Mouse (Mus musculus): ENCODE measurements around the gene Mfsd11.

The Mfsd11 gene

DNA sequence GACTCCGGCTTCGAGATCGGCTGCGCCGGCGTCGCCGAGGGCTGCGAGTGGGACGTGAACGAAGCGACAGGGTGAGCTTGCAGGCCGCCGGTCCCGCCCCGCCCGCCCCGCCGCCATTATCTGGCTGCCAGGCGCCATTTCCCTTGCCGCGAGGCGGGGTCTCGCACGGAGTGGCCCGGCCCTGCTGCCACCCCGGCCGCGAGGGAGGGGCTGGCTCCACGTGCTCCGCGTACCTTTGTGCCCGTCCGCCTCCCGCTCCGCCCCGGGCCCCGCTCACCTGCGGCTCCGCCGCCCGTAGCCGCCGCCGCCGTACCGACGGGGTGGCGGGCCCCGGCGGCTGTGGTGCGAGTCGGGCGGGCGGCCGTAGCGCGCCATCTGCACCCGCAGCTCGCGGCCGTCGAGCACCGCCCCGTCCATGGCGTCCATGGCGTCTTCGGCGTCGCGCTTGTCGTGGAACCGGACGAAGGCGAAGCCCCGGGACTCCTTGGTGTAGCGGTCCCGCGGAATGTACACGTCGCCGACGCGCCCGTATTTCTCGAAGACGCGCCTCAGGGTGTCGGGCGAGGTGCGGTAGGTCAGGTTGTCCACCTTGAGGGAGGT, at the start of gene Mfsd11:
Mfsd11 (plus strand) TSS at position 150 of the 600 bp plus-strand sequence.
- DNase-seq (ENCODE audit: low spot score in 2 of 2), result peak; percentile 45 to 76

GRCm38 (mm10) chr11:116802709-116803108, 49.5 kb upstream of the Mfsd11 start:
- no peak for DNase-seq (ENCODE audit: low spot score in 2 of 2)

GRCm38 (mm10) chr11:116806136-116807071, 45.8 kb upstream of the Mfsd11 start:
- no peak for DNase-seq (ENCODE audit: low spot score in 2 of 2)

- DNase-seq (ENCODE audit: low spot score in 2 of 2), result no peak
Measured at GRCm38 (mm10) chr11:116807116-116807515, 45.1 kb upstream of the Mfsd11 start.

DNA sequence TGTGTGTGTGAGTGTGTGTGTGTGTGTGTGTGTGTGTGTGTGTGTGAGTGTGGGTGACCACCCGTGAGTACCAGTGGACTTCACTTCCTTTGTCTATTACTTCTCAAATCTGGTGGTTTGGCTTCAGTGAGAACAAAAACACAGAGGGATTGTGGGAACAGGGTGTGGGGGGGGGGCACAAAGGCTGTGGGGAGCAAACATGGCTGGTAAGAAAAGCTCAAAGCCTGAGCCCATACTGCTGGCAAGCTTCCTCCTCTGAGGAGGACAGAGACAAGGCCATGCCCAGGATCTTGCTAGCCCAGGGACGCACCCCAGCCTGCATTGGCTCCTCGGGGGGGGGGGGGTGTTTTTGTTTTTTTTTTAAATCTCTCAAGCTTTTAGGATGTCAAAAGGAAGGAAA, 44.7 kb upstream of the Mfsd11 start:
- DNase-seq (ENCODE audit: low spot score in 2 of 2), result no peak

DNA sequence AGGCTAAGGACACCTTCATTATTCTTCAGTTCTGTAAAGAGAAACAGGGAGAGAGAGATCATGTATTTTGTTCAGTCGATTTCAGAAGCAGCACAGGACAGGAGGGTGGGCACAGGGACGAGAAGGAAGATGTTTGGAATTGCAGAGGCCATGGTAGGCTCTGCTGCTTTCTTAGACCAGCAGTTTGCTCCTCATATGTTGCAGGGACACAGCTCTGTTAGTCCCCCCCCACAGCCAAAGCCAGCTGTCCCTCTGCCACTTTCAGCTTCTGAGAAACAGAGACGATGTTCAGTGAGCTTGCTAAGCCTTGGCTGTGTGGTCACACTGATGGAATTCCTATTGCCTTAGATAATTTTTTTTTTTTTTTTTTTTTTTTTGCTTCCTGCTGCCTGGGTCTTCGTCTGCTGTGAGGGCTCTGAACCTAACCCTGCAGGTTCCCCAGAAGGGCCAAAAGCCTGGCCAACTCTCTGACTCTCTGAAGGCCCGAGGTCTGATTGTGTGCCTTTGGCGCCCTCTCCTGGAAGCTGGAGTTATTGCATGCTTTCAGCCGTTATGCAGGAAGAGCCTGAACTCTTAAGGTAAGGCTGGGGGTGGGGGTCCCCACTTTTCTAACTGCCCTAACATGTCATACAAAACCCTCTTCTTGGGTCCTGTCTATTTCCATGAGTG, 44.2 kb upstream of the Mfsd11 start:
- DNase-seq (ENCODE audit: low spot score in 2 of 2), result peak; percentile 84 to 91

- no peak for DNase-seq (ENCODE audit: low spot score in 2 of 2)
Measured at GRCm38 (mm10) chr11:116808811-116809395, 43.3 kb upstream of the Mfsd11 start.

GRCm38 (mm10) chr11:116809520-116809919, 42.7 kb upstream of the Mfsd11 start:
- DNase-seq (ENCODE audit: low spot score in 2 of 2), result no peak

- peak in 1 of 2 experiments; percentile 17 for DNase-seq (ENCODE audit: low spot score in 2 of 2)
Measured at GRCm38 (mm10) chr11:116810528-116810927, 41.7 kb upstream of the Mfsd11 start.

DNA sequence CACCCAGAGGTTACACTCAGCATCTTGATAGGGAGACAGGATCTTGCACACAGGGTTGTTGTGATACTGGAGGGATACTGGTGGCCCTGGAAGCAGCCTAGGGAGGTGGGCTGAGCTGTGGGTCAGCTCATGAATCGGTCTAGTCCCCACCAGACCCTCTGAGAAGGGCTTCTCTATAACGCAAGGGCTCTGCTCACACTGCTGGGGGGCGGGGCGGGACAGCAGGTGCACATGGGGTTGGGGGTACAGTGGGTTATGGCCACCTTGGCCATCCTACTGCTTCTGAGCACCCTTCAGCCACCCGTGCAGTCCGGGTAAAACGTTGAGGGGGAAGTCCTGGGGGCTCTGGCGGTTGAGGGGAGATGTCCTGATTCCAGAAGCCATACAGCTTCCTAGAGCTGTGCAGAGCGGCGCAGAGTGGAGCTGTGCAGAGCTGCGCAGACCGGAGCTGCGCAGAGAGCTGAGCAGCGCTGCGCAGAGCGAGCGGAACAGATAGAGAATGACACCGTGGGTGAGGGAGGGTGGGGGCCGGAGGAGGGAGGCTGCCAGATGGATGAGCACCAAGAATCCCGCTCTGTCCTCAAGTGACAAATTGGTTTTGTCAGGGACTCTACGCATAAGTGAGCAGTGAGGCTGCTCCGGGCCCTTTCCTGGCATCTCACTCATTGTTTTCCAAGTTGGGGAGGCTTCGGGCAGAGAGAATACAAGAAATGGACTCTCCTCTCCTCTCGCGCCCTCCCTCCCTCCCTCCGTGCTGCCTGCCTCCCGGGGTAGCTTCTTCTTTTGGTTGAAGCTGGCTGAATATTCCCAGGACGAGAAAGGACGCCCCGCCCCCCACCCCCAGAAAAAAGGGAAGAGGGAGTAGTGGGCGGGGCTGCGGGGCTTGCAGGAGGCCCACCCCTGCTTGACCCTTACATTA, 41.0 kb upstream of the Mfsd11 start:
- DNase-seq (ENCODE audit: low spot score in 2 of 2), result peak; percentile 49 to 85

- DNase-seq (ENCODE audit: low spot score in 2 of 2), result peak in 1 of 2 experiments; percentile 72
Measured at GRCm38 (mm10) chr11:116812793-116813529, 39.3 kb upstream of the Mfsd11 start.

DNA sequence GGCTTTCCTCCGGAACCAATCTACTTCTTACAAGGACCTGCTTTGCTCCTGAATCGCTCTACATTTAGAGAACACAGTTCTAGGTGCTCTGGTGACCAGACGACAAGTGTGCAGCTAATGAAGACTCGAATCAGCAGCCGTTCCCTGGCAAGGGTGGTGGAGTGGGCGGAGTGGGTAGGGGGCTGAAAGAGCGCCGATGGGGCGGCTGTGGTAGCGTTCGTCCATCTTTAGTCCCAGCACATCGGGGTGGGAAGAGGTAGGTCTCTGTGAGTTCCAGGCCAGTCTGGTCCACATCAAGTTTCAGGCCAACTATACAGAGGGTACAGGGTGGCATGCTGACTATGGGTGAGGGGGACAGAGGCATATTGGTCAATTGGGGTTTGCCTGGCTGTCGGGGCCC, 38.6 kb upstream of the Mfsd11 start:
- DNase-seq (ENCODE audit: low spot score in 2 of 2), result no peak

GRCm38 (mm10) chr11:116814076-116814883, 38.0 kb upstream of the Mfsd11 start:
- peak; percentile 38 to 80 for DNase-seq (ENCODE audit: low spot score in 2 of 2)

DNA sequence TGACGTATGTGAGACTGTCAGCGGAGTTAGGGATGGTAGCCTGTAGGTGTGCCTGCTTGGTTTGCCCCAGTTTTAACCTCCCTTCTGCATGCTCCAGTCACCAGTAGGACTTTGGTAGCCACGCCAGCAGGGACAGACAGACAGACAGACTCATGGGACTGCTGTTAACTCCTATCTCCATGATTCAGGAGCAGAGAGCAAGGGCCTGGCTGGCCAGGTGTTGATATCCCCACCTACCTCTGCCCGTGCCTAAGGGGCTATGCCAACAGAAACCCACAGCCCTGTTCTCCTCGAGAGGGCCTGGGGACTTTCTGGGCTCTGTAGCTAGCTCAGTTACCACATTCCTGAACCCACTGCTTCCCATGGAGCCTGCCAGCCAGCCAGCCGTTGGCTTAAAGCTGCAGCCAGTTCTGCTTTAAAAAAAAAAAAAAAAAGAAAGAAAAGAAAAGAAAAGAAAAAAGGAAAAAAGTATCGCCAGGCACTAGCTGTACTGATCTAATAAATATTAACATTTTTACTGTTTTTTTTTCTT, 37.3 kb upstream of the Mfsd11 start:
- no peak for DNase-seq (ENCODE audit: low spot score in 2 of 2)

GRCm38 (mm10) chr11:116816769-116817168, 35.5 kb upstream of the Mfsd11 start:
- DNase-seq (ENCODE audit: low spot score in 2 of 2), result no peak

DNA sequence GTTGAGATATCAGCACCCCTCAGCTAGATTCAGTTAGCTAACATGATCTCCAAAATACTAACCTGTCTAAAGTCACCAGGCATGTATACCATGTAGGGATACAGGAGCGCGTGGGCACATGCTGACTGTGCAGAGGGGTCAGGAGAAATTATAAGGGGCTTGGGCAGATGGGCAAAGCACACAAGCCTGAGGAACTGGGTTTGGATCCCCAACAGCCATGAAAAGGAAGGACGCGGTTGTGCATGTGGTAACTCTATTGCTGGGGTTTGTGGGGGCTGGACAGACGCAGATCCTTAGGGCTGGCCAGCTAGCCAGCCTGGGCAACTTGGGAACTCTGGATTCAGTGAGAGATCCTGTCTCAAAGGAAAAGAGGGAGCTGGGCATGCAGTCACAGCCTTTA, 34.7 kb upstream of the Mfsd11 start:
- DNase-seq (ENCODE audit: low spot score in 2 of 2), result no peak

DNA sequence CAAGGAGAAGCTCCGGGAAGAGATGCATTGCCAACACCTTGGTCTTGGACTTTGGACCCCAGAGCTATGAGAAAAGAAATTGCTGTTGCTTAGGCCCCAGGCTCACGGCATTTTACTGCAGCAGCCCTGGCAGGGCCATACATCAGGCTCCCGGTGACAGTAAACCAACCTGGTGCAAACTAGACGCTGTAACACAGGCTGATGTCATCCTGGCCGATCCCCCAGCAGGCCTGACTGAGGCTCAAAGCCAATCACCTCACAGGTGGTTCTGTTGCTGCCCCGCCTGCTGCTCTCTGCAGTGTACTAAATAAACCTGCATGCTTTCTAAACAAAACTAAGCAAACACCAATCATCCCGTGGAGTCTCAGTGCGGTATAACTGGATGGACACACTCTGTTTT, 33.5 kb upstream of the Mfsd11 start:
- DNase-seq (ENCODE audit: low spot score in 2 of 2), result no peak

GRCm38 (mm10) chr11:116819932-116820593, 32.2 kb upstream of the Mfsd11 start:
- no peak for DNase-seq (ENCODE audit: low spot score in 2 of 2)

Data from cerebellum, postnatal 4 days (tissue).